Mouse (Mus musculus): ENCODE results near the gene Gnpat.
"Not testable (repeated sequence)": the region's sequence is repeated elsewhere in the genome, so short reads cannot be mapped to it uniquely, and the experiment has no call there.

Gnpat gene

GRCm38 (mm10) chr8:124862321-124863162 is at the start of gene Gnpat, which contains the start of gene 2810004N23Rik:
Gene Gnpat (plus strand): TSS chr8:124863033.
Gene 2810004N23Rik (minus strand): TSS chr8:124863120.
- peak; percentile 95 for DNase-seq

- no peak for DNase-seq
Observed at GRCm38 (mm10) chr8:124813326-124813725, 49.5 kb upstream of the Gnpat start.

GRCm38 (mm10) chr8:124815870-124816269 is 47.0 kb upstream of the Gnpat start:
- no peak for DNase-seq

GRCm38 (mm10) chr8:124816866-124817265 is 46.0 kb upstream of the Gnpat start:
- no peak for DNase-seq

GRCm38 (mm10) chr8:124817361-124817760 is 45.5 kb upstream of the Gnpat start:
- no peak for DNase-seq

- no peak for DNase-seq
Observed at GRCm38 (mm10) chr8:124819612-124820115, 43.2 kb upstream of the Gnpat start.

GRCm38 (mm10) chr8:124820125-124820524 is 42.7 kb upstream of the Gnpat start:
- peak; percentile 64 for DNase-seq

- DNase-seq, result no peak
Observed at GRCm38 (mm10) chr8:124823497-124823896, 39.3 kb upstream of the Gnpat start.

- DNase-seq, result peak; percentile 59
Observed at GRCm38 (mm10) chr8:124826658-124827057, 36.2 kb upstream of the Gnpat start.

GRCm38 (mm10) chr8:124827387-124827786 is 35.4 kb upstream of the Gnpat start:
- DNase-seq, result peak; percentile 73

- no peak for DNase-seq
Observed at GRCm38 (mm10) chr8:124828561-124829240, 34.1 kb upstream of the Gnpat start.

GRCm38 (mm10) chr8:124830050-124830449 is 32.8 kb upstream of the Gnpat start:
- no peak for DNase-seq

- DNase-seq, result no peak
Observed at GRCm38 (mm10) chr8:124831531-124831930, 31.3 kb upstream of the Gnpat start.

GRCm38 (mm10) chr8:124831941-124832340 is 30.9 kb upstream of the Gnpat start:
- no peak for DNase-seq

GRCm38 (mm10) chr8:124833430-124834205 is 29.2 kb upstream of the Gnpat start:
- no peak for DNase-seq

- no peak for DNase-seq
Observed at GRCm38 (mm10) chr8:124835848-124836247, 27.0 kb upstream of the Gnpat start.

GRCm38 (mm10) chr8:124836273-124836672 is 26.6 kb upstream of the Gnpat start:
- DNase-seq, result no peak

- DNase-seq, result no peak
Observed at GRCm38 (mm10) chr8:124836907-124837306, 25.9 kb upstream of the Gnpat start.

GRCm38 (mm10) chr8:124837956-124838355 is 24.9 kb upstream of the Gnpat start:
- DNase-seq, result no peak

GRCm38 (mm10) chr8:124839371-124839770 is 23.5 kb upstream of the Gnpat start:
- no peak for DNase-seq

- DNase-seq, result no peak
Observed at GRCm38 (mm10) chr8:124840900-124841299, 21.9 kb upstream of the Gnpat start.

GRCm38 (mm10) chr8:124841775-124842174 is 21.1 kb upstream of the Gnpat start:
- DNase-seq, result no peak

- DNase-seq, result not testable (repeated sequence)
Observed at GRCm38 (mm10) chr8:124842929-124843328, 19.9 kb upstream of the Gnpat start.

Data from kidney, postnatal 14 days (tissue).